In the genomic region with DNA sequence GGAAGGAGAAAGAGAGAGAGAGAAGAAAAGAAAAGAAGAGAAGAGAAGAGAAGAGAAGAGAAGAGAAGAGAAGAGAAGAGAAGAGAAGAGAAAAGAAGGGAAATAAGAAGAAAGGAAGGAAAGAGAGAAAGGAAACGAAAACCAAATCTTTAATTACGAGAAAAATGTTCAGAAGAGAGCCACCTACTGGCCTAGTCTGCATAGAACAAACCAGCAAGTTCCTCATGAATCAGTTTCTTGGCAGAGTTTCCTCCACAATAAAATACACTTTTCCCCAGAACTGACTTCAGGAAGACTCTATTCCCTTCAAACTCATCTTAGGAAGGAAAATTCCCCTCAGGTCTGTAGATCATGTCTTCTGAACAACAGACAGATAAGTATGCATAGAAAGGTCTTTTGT, we compare ENCODE assay signal across 1 mouse cellular context.
TF ChIP-seq lines count a peak whose summit lies in the region.

No protein-coding gene starts in this region.

TF ChIP-seq in MEL, 35 proteins besides CTCF, POLR2A, EP300 and RAD21:
- TF ChIP-seq NELFE (IDR thresholded peaks at IDR 0.05; ENCODE audit: low read depth, low read length): no peak
- peak; percentile 26 for TF ChIP-seq SMC3 (IDR thresholded peaks at IDR 0.05; ENCODE audit: low read depth, low read length)
